Mouse (Mus musculus) fat pad, adult 2 months (tissue): ENCODE data around the gene Cyp2w1.

ENCODE experiments used
- DNase-seq: peaks from one replicate; pipeline ENCODE4 v3.0.0-alpha.2; 2011; ENCODE audit warnings: low read depth, low spot score; ENCODE audit errors: extremely low read depth

The Cyp2w1 gene

DNA sequence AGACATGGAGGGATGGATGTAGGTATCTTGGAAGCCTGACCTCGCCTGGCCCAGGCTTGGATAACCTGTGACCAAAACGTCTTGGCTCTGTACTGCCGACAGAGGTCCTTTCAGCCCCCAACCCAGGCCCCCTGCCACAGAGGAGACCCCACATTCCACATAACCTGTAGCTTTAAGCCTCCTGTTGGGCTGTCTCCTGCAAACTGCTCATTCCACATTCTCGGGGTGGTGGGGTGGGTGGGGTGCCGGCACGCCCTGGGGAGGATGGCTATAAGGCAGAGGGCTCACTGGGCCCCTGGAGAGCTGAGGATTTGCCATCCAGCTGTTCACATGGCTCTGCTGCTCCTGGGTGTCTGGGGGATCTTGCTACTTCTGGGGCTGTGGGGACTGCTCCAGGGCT, at the start of gene Cyp2w1:
TSS of gene Cyp2w1 (plus strand) at position 301 of the 400 bp plus-strand sequence.
- no peak for DNase-seq

DNA sequence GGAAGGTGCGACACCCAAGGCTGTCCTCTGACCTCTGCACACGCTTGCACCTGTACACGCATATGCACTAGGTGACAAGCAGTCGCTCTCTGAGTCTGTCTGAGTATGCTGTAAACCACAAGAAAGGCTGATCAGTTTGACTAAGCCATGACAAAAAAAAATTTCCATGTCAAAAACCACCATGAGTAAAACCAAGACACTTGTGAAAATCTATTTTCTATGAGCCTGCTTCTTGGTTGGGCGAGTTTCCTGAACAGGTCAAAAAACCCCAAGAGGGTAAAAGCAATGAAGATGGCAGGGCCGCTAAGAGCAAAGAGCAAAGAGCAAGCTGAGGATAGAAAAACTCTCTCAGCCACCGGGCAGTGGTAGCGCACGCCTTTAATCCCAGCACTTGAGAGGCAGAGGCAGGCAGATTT, 48.8 kb upstream of the Cyp2w1 start:
- DNase-seq, result no peak

DNA sequence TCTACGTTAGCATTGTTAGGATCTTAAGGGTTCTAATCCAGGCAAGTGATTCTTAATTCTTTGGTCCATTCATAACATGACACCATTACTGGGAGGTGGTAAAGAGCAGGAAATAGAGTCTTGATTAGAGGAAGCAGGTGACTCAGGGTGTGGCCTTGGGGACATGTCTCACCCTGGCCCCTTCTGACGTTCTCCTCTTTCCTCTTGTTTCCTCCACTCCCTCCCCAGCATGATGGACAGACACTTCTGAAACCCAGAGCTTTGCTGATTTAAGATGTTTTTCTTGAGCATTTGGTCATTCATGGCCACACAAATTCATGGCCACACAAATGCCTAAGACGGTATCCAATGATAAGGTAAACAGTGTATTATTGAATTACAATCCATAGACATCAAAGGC, 42.5 kb upstream of the Cyp2w1 start:
- DNase-seq, result no peak

DNA sequence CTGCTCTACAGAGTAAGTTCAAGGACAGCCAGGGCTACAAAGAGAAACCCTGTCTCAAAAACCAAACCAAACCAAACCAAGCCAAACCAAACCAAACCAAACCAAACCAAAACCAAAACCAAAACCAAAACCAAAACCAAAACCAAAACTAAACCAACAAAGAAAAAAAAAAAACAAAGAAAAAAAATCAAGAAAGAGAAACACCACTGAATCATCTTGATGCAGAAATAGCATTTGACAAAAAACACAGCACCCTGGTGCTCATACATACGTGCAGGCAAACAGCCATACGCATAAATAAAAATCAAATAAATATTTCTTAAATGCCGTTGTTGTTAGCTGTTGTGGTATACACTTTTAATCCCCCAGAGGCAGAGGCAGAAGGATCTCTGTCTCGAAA, 41.9 kb upstream of the Cyp2w1 start:
- DNase-seq, result no peak

DNA sequence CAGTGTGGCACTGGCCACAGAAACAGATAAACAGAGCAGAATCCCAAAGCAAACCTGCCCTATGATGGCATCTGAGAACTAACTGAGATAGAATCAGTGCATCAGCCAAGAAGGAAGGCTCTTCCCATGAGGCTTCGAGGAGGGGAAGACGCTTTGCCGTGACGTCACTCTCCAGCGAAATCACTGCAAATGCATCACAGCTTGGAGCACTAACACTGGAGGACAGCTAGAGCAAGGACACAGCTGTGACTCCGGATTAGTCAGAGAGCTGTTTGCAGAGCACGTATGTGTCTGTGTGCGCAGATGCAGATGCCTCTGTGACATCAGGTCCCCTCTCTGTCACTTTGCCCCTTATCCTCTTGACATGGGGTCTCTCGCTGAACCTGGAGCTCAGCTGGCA, 40.6 kb upstream of the Cyp2w1 start:
- no peak for DNase-seq

DNA sequence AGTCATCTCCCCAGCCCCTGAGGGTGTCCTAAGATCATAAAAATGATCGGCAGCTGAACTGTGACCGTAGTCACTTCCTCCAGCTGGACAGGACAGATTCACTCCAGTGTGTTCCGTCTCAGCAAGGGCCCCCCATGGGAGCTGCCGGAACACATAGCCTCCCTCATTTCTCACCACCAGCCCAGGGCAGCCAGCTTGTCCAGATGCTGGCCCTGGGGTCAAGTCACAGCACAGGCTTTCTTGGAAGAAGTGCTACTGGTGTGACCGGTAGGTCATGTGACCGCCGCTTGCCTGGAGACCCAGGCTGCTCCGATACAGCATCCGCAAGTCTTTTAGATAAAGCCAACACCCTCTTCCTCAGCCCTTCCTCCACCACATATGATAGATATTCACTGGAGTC, 38.9 kb upstream of the Cyp2w1 start:
- no peak for DNase-seq

DNA sequence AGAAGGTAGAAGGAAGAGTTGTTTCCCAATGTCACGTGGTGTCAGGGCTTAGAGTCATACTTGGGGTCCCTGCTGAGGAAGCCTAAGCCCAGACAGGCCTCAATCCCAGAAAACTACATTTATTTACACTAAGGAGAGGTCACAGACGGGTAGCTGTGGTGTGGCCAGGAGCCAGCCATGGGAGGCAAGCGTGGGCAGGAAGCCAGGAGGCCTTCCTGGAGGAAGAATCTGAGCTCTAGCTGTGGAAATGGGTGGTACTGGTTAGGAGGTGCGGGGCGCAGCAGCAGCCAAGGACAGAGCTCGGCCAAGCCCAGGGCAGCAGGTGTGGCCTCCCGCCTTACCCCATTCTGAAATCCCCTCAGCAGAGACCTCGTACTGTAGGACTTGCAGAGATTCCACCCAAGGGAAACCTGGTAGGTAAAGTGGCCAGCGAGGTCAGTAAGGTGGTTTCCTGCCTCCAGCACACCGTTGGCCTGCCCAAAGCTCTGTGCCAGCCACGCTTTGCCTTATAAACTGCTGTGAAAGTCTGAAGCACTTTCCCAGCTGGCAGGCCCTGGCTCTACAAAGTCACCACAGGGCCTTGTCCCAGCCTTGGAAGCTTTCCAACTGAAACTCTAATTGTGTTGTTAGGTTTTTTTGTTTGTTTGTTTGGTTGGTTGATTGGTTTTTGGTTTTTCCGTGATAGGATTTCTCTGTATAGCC, 37.3 kb upstream of the Cyp2w1 start:
- no peak for DNase-seq

DNA sequence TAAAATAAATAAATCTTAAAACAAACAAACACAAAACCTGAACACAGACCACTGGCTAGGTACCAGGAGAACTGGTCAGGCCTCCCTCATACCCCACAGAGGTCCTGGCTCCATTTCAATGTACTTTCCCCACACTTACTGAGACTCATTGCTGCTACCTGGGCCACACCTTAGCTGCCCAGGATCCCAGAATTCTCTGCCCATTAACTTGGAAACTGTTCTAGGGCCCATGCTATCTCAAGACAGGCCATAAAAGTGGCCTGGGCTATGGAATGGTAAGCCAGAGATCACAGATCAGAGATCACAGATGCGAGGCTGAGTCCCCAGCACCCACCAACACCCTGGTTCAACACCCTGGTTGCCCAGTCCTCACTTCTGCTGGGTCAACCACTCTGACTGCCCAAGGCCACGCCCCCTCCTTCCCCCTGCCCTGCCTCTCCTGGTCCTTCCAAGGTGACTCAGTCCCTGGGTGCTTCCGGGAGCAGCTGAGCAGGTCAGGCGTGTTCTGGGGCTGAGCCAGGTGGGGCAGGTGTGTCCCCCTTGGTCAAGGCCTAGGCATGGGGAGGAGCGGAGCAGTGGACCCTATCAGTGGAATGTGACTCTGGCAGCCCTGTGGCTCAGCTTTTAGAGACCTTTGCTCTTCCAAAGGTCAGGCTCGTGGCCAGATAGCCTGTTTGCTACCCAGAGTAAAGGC, 35.3 kb upstream of the Cyp2w1 start:
- DNase-seq, result no peak

DNA sequence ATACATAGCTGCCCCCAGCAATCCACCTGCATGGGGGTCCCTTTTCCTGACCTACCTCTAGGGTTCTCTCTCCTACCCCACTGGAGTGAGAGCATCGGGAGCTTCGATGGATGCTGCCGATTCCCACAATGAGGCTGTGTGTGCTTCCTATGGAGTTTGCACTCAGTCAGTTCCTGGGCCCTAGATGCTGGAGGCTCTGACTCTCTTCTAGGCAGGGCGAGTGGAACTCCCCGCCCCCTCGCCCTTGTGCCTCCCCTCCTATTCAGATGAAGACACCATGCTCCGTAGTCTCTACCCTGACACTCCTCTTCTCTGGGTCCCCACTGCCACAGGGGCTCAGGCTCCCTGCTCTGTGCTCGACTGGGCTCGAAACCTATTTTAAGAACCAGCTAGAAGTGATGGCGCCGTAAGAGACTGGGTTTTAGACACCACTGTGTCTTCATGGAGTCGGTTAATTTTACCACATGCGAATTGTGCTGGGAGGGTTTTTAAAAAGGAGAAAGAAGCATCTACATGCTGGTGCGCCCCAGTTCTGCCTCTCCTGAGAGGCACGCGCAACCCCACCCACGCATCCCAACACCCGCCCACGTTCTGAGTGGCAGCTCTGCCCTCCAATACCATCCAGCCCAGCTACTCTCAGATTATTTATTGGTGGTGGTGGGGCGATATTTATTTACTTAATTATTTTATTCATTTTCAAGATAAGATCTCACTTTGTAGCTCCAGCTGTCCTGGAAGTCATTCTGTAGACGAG, 34.5 kb upstream of the Cyp2w1 start:
- DNase-seq, result no peak

DNA sequence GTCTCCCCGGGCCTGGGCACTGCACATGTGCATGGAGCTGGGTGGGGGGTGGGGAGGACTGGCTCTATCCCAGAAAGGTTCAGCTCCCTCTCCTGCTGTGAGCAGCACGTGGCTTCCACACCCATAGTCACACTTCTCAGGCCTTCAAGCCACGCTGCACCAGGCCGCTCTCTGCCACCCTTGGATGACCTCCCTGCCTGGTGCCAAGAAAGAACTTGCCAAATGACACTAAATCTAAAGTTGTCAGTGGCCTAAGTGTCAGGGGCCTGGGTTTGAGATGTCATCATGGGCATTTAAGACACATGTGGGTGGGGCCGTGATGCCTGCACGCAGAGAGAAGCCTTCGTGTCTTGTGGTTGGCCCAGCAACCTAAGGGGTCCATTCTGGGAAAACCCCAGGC, 32.0 kb upstream of the Cyp2w1 start:
- no peak for DNase-seq

DNA sequence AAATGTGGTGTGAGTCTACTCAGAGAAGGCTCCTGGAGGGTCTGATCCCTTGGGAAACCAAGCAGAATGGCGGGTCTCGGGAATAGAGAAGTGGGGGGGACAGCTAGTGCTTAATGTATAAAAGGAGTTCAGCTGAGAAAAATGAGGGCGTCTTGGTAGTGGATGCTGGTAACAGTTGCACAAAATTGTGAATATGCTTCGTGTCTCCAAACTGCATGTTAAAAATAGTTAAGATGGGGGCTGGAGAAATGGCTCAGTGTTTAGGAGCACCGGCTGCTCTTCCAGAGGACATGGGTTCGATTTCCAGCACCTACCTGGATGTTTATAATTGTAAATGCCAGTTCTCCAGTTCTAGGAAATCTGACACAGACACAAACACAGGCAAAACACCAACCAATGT, 31.1 kb upstream of the Cyp2w1 start:
- no peak for DNase-seq

DNA sequence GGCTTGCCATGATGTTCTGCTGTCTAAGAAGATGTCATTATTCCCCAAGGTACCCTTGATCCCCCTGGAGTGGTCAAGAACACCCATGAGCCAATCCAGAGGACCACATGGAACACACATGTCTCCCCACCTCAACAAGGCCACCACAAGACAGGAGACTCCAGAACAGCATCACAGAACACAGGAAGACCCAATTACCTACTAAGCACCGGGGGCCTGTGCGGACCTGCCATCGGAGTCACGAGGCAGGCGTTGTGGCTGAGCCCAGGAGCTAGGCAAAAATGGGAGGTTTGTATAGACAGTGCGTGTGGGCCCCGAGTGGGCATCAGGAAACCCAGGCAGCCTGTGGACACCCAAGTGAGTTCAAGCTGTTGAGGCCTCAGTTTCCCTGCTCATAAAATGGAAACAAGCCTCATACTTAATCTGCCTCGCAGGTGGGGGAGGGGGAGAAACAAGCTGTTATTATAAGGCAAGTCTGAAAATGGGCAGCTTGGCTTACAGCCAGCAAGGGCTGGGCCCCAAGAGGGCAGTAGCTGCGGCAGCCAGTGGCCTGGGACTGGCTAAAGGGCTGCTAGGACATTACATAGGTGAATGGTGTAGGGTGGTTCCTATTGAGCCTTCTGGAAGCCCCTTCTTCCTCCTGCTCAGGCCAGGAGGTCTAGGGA, 29.0 kb upstream of the Cyp2w1 start:
- DNase-seq, result no peak

DNA sequence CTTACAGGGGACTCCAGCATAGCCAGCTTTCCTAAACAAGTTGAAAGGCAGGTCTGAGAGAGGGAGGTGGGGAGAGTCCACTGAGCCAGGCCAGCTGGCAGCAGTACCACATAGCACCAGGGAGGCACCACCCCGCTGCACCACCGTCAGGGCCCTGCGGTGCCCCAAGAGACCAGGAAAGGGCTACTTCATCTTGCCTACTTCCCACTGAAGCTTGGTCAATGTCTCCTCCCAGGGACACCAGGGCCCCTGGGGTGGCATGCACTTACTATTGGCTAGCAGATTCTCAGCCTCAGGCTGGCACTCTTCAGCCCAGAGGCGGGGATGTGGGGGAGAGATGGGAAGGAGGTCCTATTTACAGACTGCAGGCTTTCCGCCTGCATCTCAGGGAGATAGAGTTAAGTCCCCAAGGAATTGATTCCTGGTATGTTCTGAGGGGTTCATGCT, 28.3 kb upstream of the Cyp2w1 start:
- no peak for DNase-seq

DNA sequence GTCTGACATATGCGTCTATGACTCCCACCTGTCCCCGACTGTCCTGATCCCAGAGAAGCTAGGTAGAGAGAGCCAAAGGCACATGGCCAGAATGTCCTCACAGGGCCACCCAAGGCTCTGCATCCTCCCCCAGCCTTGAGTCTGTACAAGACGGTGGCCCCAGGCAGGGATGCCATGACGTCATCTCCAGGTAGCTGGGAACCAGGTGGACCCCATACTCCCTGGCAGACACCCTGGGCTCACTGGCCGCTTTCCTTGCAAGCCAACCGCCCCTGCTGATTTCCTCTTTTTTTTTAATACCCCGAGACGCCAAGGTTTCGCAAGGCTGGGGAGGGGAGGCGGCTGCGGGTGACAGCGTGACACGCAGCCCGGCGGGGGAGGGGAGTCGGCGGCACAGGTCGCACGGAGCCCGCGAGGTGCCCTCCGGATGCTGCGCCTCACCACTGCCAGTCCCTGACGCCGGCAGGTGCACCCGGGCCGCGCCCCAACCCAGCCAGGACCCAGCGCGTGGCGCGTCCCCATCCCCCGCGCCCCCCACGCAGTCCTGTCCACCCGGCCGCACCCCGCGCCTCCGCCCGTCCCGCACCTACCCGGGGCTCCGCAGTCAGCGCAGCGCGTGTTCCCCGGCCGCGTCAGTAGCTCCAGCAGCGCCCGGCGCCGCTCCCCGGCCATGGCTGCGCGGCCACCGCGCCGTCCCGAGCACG, 27.6 kb upstream of the Cyp2w1 start:
- DNase-seq, result no peak

DNA sequence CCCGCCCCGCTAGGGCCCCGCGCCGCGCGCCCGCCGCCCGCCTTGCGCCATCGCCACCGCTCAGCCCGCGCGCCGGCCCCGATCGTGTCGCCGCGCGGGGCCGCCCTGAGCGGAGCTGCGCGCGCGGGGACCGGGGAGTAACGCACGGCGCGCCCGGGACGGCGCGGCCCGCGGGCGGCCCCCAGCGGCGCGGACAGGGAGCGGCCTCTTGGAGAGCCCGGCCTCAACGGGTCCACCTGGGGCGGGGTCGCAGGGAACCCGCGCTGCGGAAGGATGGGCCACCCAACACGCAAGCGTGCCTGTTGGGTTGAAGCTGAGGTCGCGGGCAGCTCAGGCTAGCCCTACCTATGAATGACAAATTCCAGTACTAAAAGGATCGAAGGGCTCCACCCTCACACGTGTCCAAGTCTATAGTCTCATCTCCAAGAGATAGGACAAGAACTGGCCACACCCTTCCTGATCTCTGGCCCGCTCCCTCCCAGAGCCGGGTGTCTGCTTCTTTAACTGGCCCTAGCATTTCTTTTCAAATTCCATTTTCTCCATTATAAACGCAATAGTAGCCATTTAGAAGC, 26.9 kb upstream of the Cyp2w1 start, which contains the start of gene Adap1:
TSS of gene Adap1 (minus strand) at position 228 of the 572 bp plus-strand sequence.
- DNase-seq, result no peak

DNA sequence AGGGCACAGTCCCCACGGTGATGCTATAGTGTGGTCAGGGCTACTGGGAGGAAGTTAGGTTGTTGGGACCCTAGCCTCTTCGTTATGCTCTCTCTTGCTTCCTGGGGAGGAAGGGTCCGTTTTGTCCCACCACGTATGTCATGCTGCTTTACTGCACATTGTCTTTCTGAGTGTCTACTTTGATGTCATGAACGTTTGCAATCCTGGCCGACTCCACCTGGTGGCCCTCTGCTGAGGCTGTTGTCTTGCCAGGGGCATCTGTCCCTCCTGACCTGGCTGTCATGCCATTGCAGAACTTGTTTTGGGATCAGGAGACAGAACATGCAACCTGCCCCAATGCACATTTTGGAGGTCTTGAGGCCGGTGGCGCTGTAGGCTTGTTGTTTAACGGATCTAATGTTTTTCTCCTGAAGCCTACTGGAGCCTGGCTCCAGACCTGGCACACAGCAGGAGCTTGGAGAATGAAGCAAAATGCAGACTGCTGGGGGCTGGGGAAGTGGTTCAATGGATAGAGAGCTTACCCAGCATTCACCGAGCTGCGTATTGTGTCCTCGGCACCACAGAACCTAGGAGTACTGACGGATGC, 26.2 kb upstream of the Cyp2w1 start:
- no peak for DNase-seq

DNA sequence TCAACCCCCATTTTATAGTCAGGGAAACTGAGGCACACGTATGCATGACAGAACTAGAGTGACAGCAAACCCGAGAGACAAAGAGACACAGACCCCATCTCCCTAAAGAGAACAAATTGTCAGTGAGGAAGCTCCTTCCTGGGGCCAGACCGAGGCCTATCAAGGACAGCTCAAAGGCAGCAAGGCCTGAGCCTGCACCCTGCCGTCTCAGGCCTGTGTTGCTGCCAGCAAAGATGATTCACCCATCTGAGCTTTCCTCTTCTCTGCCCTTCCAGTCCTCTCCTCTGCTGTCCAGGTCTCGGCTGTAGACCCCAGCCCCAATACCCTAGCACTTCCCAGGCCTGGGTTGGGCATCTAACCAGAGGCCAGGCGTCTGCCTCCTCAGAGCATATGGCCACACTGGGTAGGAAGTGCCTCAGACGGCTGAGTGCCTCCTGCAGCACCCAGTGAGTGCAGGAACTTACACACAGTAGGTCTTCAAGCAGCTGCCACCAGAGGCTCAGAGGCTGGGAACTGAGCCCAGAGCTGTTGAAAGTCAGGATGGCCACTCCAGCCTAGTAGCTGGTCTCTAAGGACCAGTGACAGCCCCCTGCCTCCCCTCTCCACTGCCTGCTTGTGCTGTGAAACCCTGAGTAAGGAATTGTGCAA, 25.3 kb upstream of the Cyp2w1 start:
- no peak for DNase-seq

DNA sequence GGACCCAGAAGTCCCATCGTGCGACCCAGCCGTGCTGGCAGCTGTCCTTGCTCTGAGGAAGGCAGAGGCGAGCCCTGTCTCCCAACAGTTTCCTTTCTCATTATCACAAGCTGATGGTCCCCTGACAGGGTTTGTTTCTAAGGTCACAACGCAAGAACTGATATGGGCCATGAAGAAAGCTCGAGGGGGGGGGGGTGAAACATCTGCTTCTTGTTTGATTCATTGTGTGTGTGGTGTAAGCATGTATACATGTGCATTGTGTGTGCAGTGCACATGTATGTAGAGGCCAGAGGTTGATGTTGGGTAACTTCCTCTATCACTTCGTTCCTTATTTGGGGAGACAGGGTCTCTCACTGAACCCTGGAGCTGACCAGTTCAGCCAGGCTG, 24.8 kb upstream of the Cyp2w1 start:
- no peak for DNase-seq

DNA sequence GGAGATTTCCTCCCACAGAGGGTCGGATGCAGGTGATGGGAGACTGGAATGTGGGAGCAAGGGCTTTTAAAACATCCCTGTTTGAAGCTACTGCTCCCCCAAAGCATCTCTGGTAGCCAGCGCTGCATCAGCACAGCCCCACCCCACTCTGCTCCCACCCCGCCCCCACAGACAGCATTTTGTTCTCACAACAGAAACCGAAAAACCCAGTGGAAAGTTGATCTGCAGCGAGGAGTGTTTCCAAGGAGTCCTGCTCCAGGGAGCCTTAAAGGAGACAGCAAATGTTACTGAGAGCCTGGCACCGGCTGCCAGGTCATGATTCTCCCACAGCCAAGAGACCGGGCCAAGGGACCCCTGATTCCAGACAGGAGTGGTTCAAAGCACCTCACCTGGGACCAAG, 21.7 kb upstream of the Cyp2w1 start:
- DNase-seq, result no peak

DNA sequence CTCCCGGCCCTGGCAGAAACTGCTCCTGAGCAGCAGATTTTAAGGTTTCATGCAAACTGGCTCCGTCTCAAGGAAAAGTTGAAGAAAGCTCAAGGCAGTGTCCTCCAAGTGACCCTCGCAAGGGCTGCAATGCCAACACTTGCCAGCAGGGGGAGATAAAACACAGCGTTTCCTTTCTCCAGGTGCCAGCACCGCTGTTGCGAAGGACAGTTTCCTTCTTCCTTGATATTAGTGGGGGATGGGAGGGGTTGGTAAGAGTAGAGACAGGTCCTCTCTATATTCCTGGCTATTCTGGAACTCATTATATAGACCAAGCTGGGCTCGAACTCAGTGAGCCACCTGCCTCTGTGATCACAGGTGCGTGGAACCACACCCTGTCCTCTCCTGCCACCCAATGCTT, 20.7 kb upstream of the Cyp2w1 start:
- DNase-seq, result no peak
